Mouse (Mus musculus) cortical plate, adult 2 months (tissue): Measurements from ENCODE around the gene Mgme1.

Experiments
- CTCF ChIP-seq: fragments of 200-500 bp; IDR thresholded peaks from 2 replicates; pipeline ENCODE4 v1.5.1; 2011; ENCODE audit warnings: mild to moderate bottlenecking, control low read depth, low read length; ENCODE audit not compliant: insufficient read depth; ENCODE audit errors: extremely low read depth
- POLR2A ChIP-seq: fragments of 200-500 bp; IDR thresholded peaks from 2 replicates; pipeline ENCODE4 v1.6.1; 2011; ENCODE audit warnings: mild to moderate bottlenecking, low read length, control low read depth; ENCODE audit not compliant: insufficient read depth; ENCODE audit errors: extremely low read depth

DNA sequence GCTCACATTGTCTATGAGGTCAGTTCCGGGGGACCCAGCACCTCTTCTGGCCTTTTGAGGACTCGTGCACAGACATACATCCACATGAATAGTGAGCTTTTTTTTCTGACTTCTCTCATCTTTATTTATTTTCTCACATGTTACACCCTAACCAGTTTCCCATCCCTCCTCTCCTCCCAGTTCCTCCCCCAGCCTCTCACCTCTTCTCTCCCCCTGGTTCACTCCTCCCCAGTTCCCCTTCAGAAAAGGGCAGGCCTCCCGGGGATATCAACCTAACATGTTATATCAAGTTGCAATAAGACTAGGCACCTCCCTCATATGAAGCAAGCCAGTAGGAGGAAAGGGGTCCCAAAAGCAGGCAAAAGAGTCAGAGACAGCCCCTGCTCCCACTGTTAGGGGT, 10.1 kb downstream of the Mgme1 start:
- TF ChIP-seq CTCF (no peak), POLR2A (no peak)
